Mouse (Mus musculus) heart, postnatal 0 days (tissue): ENCODE results near the gene Lrrc74a.

ENCODE experiments used
- CTCF ChIP-seq: IDR thresholded peaks from 2 replicates; pipeline ENCODE4 v1.5.1; 2016; ENCODE audit warnings: antibody characterized with exemption, control low read depth, low read depth
- EP300 ChIP-seq: IDR thresholded peaks from 2 replicates; pipeline ENCODE4 v1.6.1; 2016; ENCODE audit warnings: antibody characterized with exemption, low read depth

DNA sequence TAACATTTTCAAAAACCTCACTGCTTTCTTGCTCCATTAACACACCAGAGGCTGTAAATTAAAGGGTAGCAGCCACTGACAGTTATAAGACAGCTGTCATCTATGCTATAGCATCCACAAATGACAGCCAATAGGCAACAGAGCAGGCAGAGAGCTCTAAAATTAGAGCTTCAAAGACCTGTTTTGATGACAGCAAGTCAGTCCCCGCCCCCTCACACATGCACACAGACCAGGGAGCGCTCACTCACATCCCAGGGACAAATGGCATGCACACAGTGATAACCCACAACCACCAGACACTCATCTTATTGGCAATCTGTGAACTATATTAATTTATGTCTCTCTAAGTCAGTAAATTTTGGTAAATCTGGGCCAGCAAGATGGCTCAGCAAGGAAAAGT lies 9.9 kb upstream of the Lrrc74a start:
- no peak for TF ChIP-seq CTCF
- no peak for TF ChIP-seq EP300
